11 mouse cellular contexts compared by ENCODE assay signal in the genomic region with DNA sequence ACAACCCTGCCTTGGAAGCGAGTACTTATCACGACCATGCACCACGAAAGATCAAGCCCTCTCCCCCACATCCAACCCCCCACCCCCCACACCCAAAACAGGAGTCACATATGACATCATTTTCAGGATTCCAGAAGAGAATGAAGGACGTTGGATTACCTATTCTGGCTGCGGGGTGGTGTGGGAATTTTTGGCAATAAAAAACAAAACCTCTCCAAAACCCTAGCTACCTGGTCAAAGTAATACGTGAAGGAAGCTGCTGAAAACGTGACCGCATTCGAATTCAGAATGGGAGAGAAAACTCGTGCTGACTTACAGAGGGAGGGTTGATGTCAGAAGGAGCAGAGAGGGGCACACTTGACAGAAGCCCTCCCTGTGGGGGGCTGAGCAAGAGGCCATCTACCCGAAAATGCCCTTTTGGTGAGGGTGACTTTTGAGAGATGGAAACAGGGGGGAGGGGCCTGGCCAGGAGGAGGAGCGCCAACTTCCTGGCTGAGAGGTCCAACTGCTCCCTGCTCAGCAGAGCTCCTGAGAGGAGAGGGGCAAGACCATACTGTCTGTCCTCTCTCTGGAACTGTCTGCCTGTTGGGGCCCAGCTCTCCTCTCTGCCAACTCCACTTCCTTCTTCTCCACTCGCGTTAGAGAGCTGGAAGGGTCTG. TPM values are rescaled to one million over a fixed set of nuclear protein-coding genes. Genes with fewer than 3 reads are reported as not detected.
DNase-seq lines count a peak whose midpoint lies in the region; ATAC-seq lines count a peak whose summit lies in the region.
"Not testable (repeated sequence)": the region's sequence is repeated elsewhere in the genome, so short reads cannot be mapped to it uniquely, and the experiment has no call there.
"Had no signal": no experiment of that assay in that cellular context is flagged by ENCODE, and none has a peak within 500 bp of the region (broad histone marks: within the 10 kb centered on the region; RNA-seq: fewer than 3 reads in every experiment).

Gm13283 (plus strand) TSS at position 510 of the 659 bp plus-strand sequence.

- peak within 1 kb of the TSS; percentile 43 for H3K4me3 ChIP-seq in embryonic facial prominence, embryonic 15.5 days (replicated peaks)
- H3K4me3 ChIP-seq in intestine, embryonic 16.5 days (ENCODE audit: low read length), result peak within 1 kb of the TSS; percentile 37

- not testable (repeated sequence) for H3K9me3 ChIP-seq in embryonic facial prominence, embryonic 15.5 days (replicated peaks); intestine, embryonic 16.5 days (ENCODE audit: control insufficient read depth, low read length)

- H3K36me3 ChIP-seq in embryonic facial prominence, embryonic 15.5 days; intestine, embryonic 16.5 days (ENCODE audit: control insufficient read depth, insufficient read depth, low read length): not testable (repeated sequence)

- DNase-seq in adrenal gland, postnatal 10 days, result peak; percentile 39
- DNase-seq in heart, adult 9 months (ENCODE audit: low spot score in 2 of 2), result peak; percentile 44 to 67
- peak; percentile 18 to 55 for DNase-seq in left cerebral cortex, adult 8-10 months (ENCODE audit: low spot score in 2 of 2)
- peak; percentile 28 for DNase-seq in lung, postnatal 14 days
- DNase-seq in right cerebral cortex, adult 18-20 months, result peak; percentile 10
- peak; percentile 40 for DNase-seq in urinary bladder, postnatal 25 days (ENCODE audit: low spot score)

- H3K4me1 ChIP-seq in embryonic facial prominence, embryonic 15.5 days; intestine, embryonic 16.5 days (ENCODE audit: control insufficient read depth, insufficient read depth, low read length): not testable (repeated sequence)

- H3K27me3 ChIP-seq in embryonic facial prominence, embryonic 15.5 days; intestine, embryonic 16.5 days (replicated peaks; ENCODE audit: control insufficient read depth, insufficient read depth, low read length): not testable (repeated sequence)

- ATAC-seq in embryonic facial prominence, embryonic 15.5 days (ENCODE audit: insufficient number of reproducible peaks, low FRiP score, low TSS enrichment, low read depth); intestine, embryonic 16.5 days: not testable (repeated sequence)

- not testable (repeated sequence) for H3K9ac ChIP-seq in embryonic facial prominence, embryonic 15.5 days
- H3K9ac ChIP-seq in intestine, embryonic 16.5 days (ENCODE audit: low read depth, low read length), result peak within 1 kb of the TSS; percentile 24; the same call in 1 of the 2 replicates

- peak within 1 kb of the TSS; percentile 55 for H3K4me2 ChIP-seq in embryonic facial prominence, embryonic 15.5 days (replicated peaks)
- peak within 1 kb of the TSS; percentile 39 for H3K4me2 ChIP-seq in intestine, embryonic 16.5 days (ENCODE audit: low read depth, low read length)

- WGBS in embryonic facial prominence, embryonic 15.5 days, result 13% methylated on average over 12 of the region's 14 CpGs
- 25% methylated on average over 10 of the region's 14 CpGs for WGBS in intestine, embryonic 16.5 days

- peak within 1 kb of the TSS; percentile 84 for H3K27ac ChIP-seq in embryonic facial prominence, embryonic 15.5 days (replicated peaks)
- H3K27ac ChIP-seq in intestine, embryonic 16.5 days (ENCODE audit: low read length), result peak within 1 kb of the TSS; percentile 51

RNA-seq across cellular contexts. Expression of gene Gm13283, which starts in this region (rescaled TPM):
- total RNA-seq in adrenal gland, postnatal 10 days (2021), result under 1 TPM in 1 of 2 experiments, not detected in 1; 0.24 TPM
- 0.32 and 0.75 TPM in 2 replicates for polyA plus RNA-seq in embryonic facial prominence, embryonic 15.5 days (2015; fragmentation: Nextera tagmentation; extraction: Ambion mirVana)
- 0.21 TPM in 1 of 2 replicates, not detected in the other for polyA plus RNA-seq in intestine, embryonic 16.5 days (2015; fragmentation: Nextera tagmentation; extraction: Ambion mirVana)
- total RNA-seq in left cerebral cortex, adult 8-10 months (2022), result not detected
- total RNA-seq: common myeloid progenitor, adult 5-6 weeks; heart, postnatal 25 days had no signal
- polyA plus RNA-seq: macrophage had no signal

Comparison
In these comparisons a context has a peak if more than half of its experiments do, and no peak if none do; other contexts are left out.
1. Peak in DNase-seq in adrenal gland, postnatal 10 days; RNA of the gene not detected or under 1 TPM.
2. Peak in DNase-seq in left cerebral cortex, adult 8-10 months; RNA of the gene not detected or under 1 TPM.